Mouse (Mus musculus) liver, embryonic 14.5 days (tissue): ENCODE data around the gene Zbtb22.

Source experiments
- CTCF ChIP-seq: IDR thresholded peaks from 2 replicates; pipeline ENCODE4 v1.5.1; 2016; ENCODE audit warnings: antibody characterized with exemption, low read depth, control low read depth
- EP300 ChIP-seq: IDR thresholded peaks from 2 replicates; pipeline ENCODE4 v1.6.1; 2016; ENCODE audit warnings: antibody characterized with exemption, low read depth

GRCm38 (mm10) chr17:33932970-33933369 is 17.3 kb downstream of the Zbtb22 start:
- TF ChIP-seq EP300 (no peak), CTCF (no peak)
